Mouse (Mus musculus) cerebellum, adult 11 months (tissue): ENCODE measurements around the gene Nme1.
"Not testable (repeated sequence)": the region's sequence is repeated elsewhere in the genome, so short reads cannot be mapped to it uniquely, and the experiment has no call there.

Source experiments
- DNase-seq: peaks from one replicate; pipeline ENCODE4 v3.0.0; 2022

Nme1 gene

GRCm38 (mm10) chr11:93963013-93963412 lies 5.3 kb downstream of the Nme1 start:
- no peak for DNase-seq

- no peak for DNase-seq
Measured at GRCm38 (mm10) chr11:93961482-93961881, 6.8 kb downstream of the Nme1 start.

- no peak for DNase-seq
Measured at GRCm38 (mm10) chr11:93957746-93958145, 10.6 kb downstream of the Nme1 start.

- DNase-seq: no peak
Measured at GRCm38 (mm10) chr11:93957031-93957555, 11.2 kb downstream of the Nme1 start.

GRCm38 (mm10) chr11:93956159-93956558 lies 12.2 kb downstream of the Nme1 start, which contains the start of gene Nme2:
Gene Nme2, minus strand, starts transcription at chr11:93956259.
- DNase-seq: no peak

- peak; percentile 72 for DNase-seq
Measured at GRCm38 (mm10) chr11:93955256-93956150, 12.8 kb downstream of the Nme1 start.

- DNase-seq: no peak
Measured at GRCm38 (mm10) chr11:93954738-93955255, 13.5 kb downstream of the Nme1 start.

- no peak for DNase-seq
Measured at GRCm38 (mm10) chr11:93952376-93952775, 15.9 kb downstream of the Nme1 start.

GRCm38 (mm10) chr11:93950045-93950444 lies 18.3 kb downstream of the Nme1 start:
- no peak for DNase-seq

- DNase-seq: no peak
Measured at GRCm38 (mm10) chr11:93948887-93949567, 19.3 kb downstream of the Nme1 start.

GRCm38 (mm10) chr11:93944986-93945385 lies 23.3 kb downstream of the Nme1 start:
- no peak for DNase-seq

GRCm38 (mm10) chr11:93940906-93941305 lies 27.4 kb downstream of the Nme1 start:
- no peak for DNase-seq

GRCm38 (mm10) chr11:93929106-93929505 lies 39.2 kb downstream of the Nme1 start:
- DNase-seq: no peak

GRCm38 (mm10) chr11:93915019-93915418 lies 53.3 kb downstream of the Nme1 start:
- not testable (repeated sequence) for DNase-seq

GRCm38 (mm10) chr11:93911603-93912002 lies 56.7 kb downstream of the Nme1 start:
- no peak for DNase-seq

GRCm38 (mm10) chr11:93908829-93909228 lies 59.5 kb downstream of the Nme1 start:
- no peak for DNase-seq

GRCm38 (mm10) chr11:93907839-93908238 lies 60.5 kb downstream of the Nme1 start:
- DNase-seq: no peak
